Mouse (Mus musculus) central nervous system, embryonic 14 days (tissue): Measurements from ENCODE around the gene H2-Q1. TPM values are rescaled to one million over a fixed set of nuclear protein-coding genes. Genes with fewer than 3 reads are reported as not detected.

Experiments
- polyA plus RNA-seq: library from polyadenylated mRNA; depleted of rRNA; stranded (reverse); fragments of >200 nt; gene quantifications from 2 replicates; pipeline ENCODE4 v1.2.3, GENCODE M21; 2012; rRNA removed

Gene H2-Q1
- polyA plus RNA-seq, result 0.09 and 0.10 TPM in 2 replicates

GRCm38 (mm10) chr17:35320327-35321081 is at the start of gene H2-Q1:
Gene H2-Q1, plus strand, starts transcription at chr17:35320405.

GRCm38 (mm10) chr17:35342071-35342671 is 22.0 kb downstream of the H2-Q1 start, which contains the start of gene H2-Q2:
Gene H2-Q2, plus strand, starts transcription at chr17:35342242.

Other genes with a start within 250 kb of the H2-Q1 start
- 3.0 and 7.1 TPM in 2 replicates for gene Ly6g6e, start 243.5 kb upstream of the H2-Q1 start, polyA plus RNA-seq
- 2.3 and 2.8 TPM in 2 replicates for gene Ly6g6d, start 242.3 kb upstream of the H2-Q1 start, polyA plus RNA-seq
- gene Ly6g6f, start 234.8 kb upstream of the H2-Q1 start, polyA plus RNA-seq, result 0.10 and 0.16 TPM in 2 replicates
- gene Abhd16a, start 231.1 kb upstream of the H2-Q1 start, polyA plus RNA-seq, result 93.6 and 106 TPM in 2 replicates
- gene Ly6g5c, start 212.1 kb upstream of the H2-Q1 start, polyA plus RNA-seq, result not detected in 2 replicates
- 2.9 TPM in 2 replicates for gene Ly6g5b, start 205.0 kb upstream of the H2-Q1 start, polyA plus RNA-seq
- gene Gpank1, start 198.9 kb upstream of the H2-Q1 start, polyA plus RNA-seq, result 22.2 and 25.0 TPM in 2 replicates
- gene Csnk2b, start 198.4 kb upstream of the H2-Q1 start, polyA plus RNA-seq, result 218 and 221 TPM in 2 replicates
- gene D17H6S53E, start 194.0 kb upstream of the H2-Q1 start, polyA plus RNA-seq, result 4.9 and 5.3 TPM in 2 replicates
- 1.1 and 1.2 TPM in 2 replicates for gene Apom, start 188.4 kb upstream of the H2-Q1 start, polyA plus RNA-seq
- gene Bag6, start 185.2 kb upstream of the H2-Q1 start, polyA plus RNA-seq, result 327 and 363 TPM in 2 replicates
- 357 and 368 TPM in 2 replicates for gene Prrc2a, start 155.5 kb upstream of the H2-Q1 start, polyA plus RNA-seq
- gene Aif1, start 144.3 kb upstream of the H2-Q1 start, polyA plus RNA-seq, result 3.3 and 4.7 TPM in 2 replicates
- 12.8 and 13.3 TPM in 2 replicates for gene Lst1, start 132.0 kb upstream of the H2-Q1 start, polyA plus RNA-seq
- 0.71 and 1.3 TPM in 2 replicates for gene Ltb, start 126.0 kb upstream of the H2-Q1 start, polyA plus RNA-seq
- gene Tnf, start 118.4 kb upstream of the H2-Q1 start, polyA plus RNA-seq, result 0.34 and 0.66 TPM in 2 replicates
- 0.32 and 0.34 TPM in 2 replicates for gene Lta, start 115.1 kb upstream of the H2-Q1 start, polyA plus RNA-seq
- not detected in 2 replicates for gene Gm16181, start 99.6 kb upstream of the H2-Q1 start, polyA plus RNA-seq
- 68.5 and 73.3 TPM in 2 replicates for gene Atp6v1g2, start 86.7 kb upstream of the H2-Q1 start, polyA plus RNA-seq
- gene Nfkbil1, start 84.6 kb upstream of the H2-Q1 start, polyA plus RNA-seq, result 15.6 TPM in 2 replicates
- 959 and 1,020 TPM in 2 replicates for gene Ddx39b, start 78.7 kb upstream of the H2-Q1 start, polyA plus RNA-seq
- 38.6 and 42.0 TPM in 2 replicates for gene H2-D1, start 57.7 kb upstream of the H2-Q1 start, polyA plus RNA-seq
- gene H2-Q2, start 21.8 kb downstream of the H2-Q1 start, polyA plus RNA-seq, result 0.92 and 0.94 TPM in 2 replicates
- 4.9 and 7.0 TPM in 2 replicates for gene H2-Q4, start 59.2 kb downstream of the H2-Q1 start, polyA plus RNA-seq
- 0.54 and 0.61 TPM in 2 replicates for gene H2-Q6, start 104.4 kb downstream of the H2-Q1 start, polyA plus RNA-seq
- 3.8 and 4.5 TPM in 2 replicates for gene H2-Q7, start 118.8 kb downstream of the H2-Q1 start, polyA plus RNA-seq
- gene H2-Q10, start 149.7 kb downstream of the H2-Q1 start, polyA plus RNA-seq, result 0.09 and 0.11 TPM in 2 replicates
- gene Pou5f1, start 185.6 kb downstream of the H2-Q1 start, polyA plus RNA-seq, result not detected in 2 replicates
- 27.0 and 27.8 TPM in 2 replicates for gene Tcf19, start 196.4 kb downstream of the H2-Q1 start, polyA plus RNA-seq
- gene Cchcr1, start 196.7 kb downstream of the H2-Q1 start, polyA plus RNA-seq, result 23.6 and 25.7 TPM in 2 replicates
- gene Psors1c2, start 212.8 kb downstream of the H2-Q1 start, polyA plus RNA-seq, result 1.1 and 1.2 TPM in 2 replicates
- 0.02 and 0.13 TPM in 2 replicates for gene Cdsn, start 231.7 kb downstream of the H2-Q1 start, polyA plus RNA-seq
- 0.19 TPM in 1 of 2 replicates, not detected in the other for gene 2300002M23Rik, start 247.0 kb downstream of the H2-Q1 start, polyA plus RNA-seq